Mouse (Mus musculus): ENCODE data around the gene Prox1. TPM values are rescaled to one million over a fixed set of nuclear protein-coding genes. Genes with fewer than 3 reads are reported as not detected.

The Prox1 gene
- polyA plus RNA-seq, 1 experiment from 2014 or later = 18.3 TPM

DNA sequence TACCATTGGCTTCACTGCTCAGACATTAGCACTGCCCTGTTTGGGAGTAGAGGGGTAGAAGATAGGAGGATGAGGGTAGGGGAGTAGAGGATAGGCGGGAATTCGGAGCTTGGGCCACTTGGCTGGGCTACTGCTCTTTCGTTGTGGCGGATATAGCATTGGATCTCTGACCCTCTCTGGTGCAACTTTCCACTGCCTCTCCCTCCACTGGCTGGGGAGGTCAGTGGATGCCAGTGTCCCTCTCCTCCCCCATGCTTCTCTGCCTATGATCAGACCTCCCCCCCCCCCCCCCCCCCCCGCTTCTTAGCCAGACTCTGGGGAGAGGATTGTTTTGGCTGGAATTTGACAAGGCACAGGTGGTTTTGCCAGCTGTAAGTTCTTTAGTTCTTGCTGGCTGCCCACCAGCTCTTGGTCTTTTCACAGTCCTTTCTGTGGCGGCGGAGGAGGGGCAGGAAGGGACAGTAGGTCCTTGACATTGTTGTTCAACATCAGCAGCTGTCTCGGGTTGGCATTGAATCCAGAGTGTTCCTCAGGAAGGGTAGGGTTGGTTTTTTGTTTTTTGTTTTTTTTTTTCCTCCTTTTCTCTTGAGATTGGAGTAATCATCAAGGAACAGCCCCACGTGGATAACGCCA, 90.8 kb downstream of the Prox1 start:
- no peak for ATAC-seq (replicated peaks; ENCODE audit: insufficient number of reproducible peaks, insufficient read depth, low FRiP score, low read depth)
- WGBS = 75% methylated on average over 9 of the region's 10 CpGs
- Histone ChIP-seq H3K4me2 (no peak overlapping the region), H3K4me1 (replicated peaks) (peaks cover 14% of the 10 kb centered on the region), H3K9ac (no peak overlapping the region), H3K27ac (no peak overlapping the region), H3K36me3 (no peaks in the 10 kb centered on the region), H3K4me3 (no peak overlapping the region), H3K9me3 (replicated peaks) (no peaks in the 10 kb centered on the region), H3K27me3 (no peaks in the 10 kb centered on the region)

DNA sequence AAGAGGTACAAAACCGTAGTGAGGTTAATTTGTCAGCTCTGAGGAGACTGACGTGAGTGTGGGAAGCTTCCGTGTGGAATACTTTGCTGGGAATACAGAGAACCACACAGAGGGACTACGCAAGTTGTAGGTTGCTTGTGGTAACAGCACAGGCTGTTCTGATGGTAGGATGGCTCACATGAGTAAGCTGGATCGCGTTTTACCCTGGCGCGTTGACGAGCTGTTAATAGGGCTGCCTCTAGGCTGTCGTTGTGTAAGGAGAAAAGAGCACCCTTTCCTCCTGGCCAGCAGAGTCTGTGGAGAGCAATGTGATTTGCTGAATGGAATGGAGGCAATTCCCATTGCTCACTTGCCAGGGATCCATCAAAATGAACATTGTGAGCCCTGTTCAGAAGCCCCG, 93.9 kb downstream of the Prox1 start:
- no peaks in the 10 kb centered on the region for H3K27me3 ChIP-seq
- peaks cover 26% of the 10 kb centered on the region for H3K4me1 ChIP-seq (replicated peaks)
- no peaks in the 10 kb centered on the region for H3K36me3 ChIP-seq
- no peak for ATAC-seq (replicated peaks; ENCODE audit: insufficient number of reproducible peaks, insufficient read depth, low FRiP score, low read depth)
- no peaks in the 10 kb centered on the region for H3K9me3 ChIP-seq (replicated peaks)
- H3K4me2 ChIP-seq = no peak overlapping the region
- H3K27ac ChIP-seq = no peak overlapping the region
- H3K4me3 ChIP-seq = no peak overlapping the region
- H3K9ac ChIP-seq = no peak overlapping the region
- 60% methylated on average over 11 of the region's 11 CpGs for WGBS

Other genes with a start within 250 kb of the Prox1 start
- gene Smyd2, start 248.4 kb downstream of the Prox1 start, polyA plus RNA-seq (2015; fragmentation: Nextera tagmentation; extraction: Ambion mirVana) = 208 and 210 TPM in 2 replicates

Data from heart, embryonic 15.5 days (tissue).